Mouse (Mus musculus): ENCODE data around the gene Brpf1.

DNA sequence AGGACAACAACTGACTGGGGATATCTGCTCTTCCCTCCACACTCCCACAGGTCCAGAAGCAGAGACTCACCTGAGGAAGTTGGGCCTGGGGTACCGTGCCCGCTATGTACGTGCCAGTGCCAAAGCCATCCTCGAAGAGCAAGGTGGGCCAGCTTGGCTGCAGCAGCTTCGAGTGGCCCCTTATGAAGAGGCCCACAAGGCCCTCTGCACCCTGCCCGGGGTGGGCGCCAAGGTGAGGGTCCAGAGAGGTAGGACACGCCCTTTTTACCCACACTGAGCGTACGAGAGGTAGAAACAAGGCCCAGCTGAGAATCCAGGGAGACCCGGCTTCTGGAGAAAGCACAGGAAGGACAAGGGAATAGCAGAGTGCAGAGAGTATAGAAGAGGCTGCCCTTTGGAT lies 24.8 kb downstream of the Brpf1 start:
- TF ChIP-seq TAL1 (IDR thresholded peaks at IDR 0.05; ENCODE audit: low read length) (no peak), GATA1 (IDR thresholded peaks at IDR 0.05; ENCODE audit: low read length) (no peak)

Measured in erythroblast, embryonic 14.5 days (primary cell).